Mouse (Mus musculus) MEL (cell line): ENCODE data around the gene Dcaf17.

Experiments used
- CTCF ChIP-seq, 3 experiments: IDR thresholded peaks in 2 of 3; conservative IDR thresholded peaks in 1 of 3; 2 replicates each; pipeline ENCODE4 v1.5.1; 2011 to 2012; ENCODE audit warnings: low read length in 3 of 3, low read depth in 2 of 3, mild to moderate bottlenecking in 2 of 3, improper control_type of control experiment in 1 of 3, inconsistent platforms in 1 of 3, mixed read lengths in 1 of 3, moderate library complexity in 1 of 3; ENCODE audit not compliant: control insufficient read depth in 1 of 3, insufficient read depth in 1 of 3, poor library complexity in 1 of 3, severe bottlenecking in 1 of 3
- GATA1 ChIP-seq: IDR thresholded peaks from 2 replicates; pipeline ENCODE4 v1.6.1; 2011; ENCODE audit warnings: low read depth, low read length, improper control_type of control experiment
- HCFC1 ChIP-seq: IDR thresholded peaks from 2 replicates; pipeline ENCODE4 v1.6.1; 2012; ENCODE audit warnings: low read depth, mild to moderate bottlenecking, inconsistent platforms, low read length, improper control_type of control experiment, moderate library complexity
- KAT2A ChIP-seq: conservative IDR thresholded peaks from 2 replicates; pipeline ENCODE4 v1.6.1; 2012; ENCODE audit warnings: low read depth, low read length, improper control_type of control experiment, inconsistent platforms
- MAX ChIP-seq: IDR thresholded peaks from 2 replicates; pipeline ENCODE4 v1.6.1; 2011; ENCODE audit warnings: low read length, improper control_type of control experiment
- POLR2A ChIP-seq, 2 experiments: IDR thresholded peaks; 2 replicates each; pipeline ENCODE4 v1.6.1; 2011 to 2012; ENCODE audit warnings: low read length in 2 of 2, mild to moderate bottlenecking in 2 of 2, control low read depth in 1 of 2, improper control_type of control experiment in 1 of 2, low read depth in 1 of 2, moderate library complexity in 1 of 2; ENCODE audit not compliant: control insufficient read depth in 1 of 2, insufficient read depth in 1 of 2, poor library complexity in 1 of 2
- POLR2AphosphoS5 ChIP-seq: IDR thresholded peaks from 2 replicates; pipeline ENCODE4 v1.6.1; 2012; ENCODE audit warnings: low read depth, borderline replicate concordance, mild to moderate bottlenecking, inconsistent platforms, low read length, moderate library complexity, mixed read lengths
- SMC3 ChIP-seq: IDR thresholded peaks from 2 replicates; pipeline ENCODE4 v1.6.1; 2011; ENCODE audit warnings: low read depth, low read length, improper control_type of control experiment
- UBTF ChIP-seq: IDR thresholded peaks from 2 replicates; pipeline ENCODE4 v1.6.1; 2012; ENCODE audit warnings: low read depth, mild to moderate bottlenecking, inconsistent platforms, low read length, improper control_type of control experiment, moderate library complexity, borderline replicate concordance; ENCODE audit not compliant: insufficient read depth

- TF ChIP-seq POLR2AphosphoS5 = no peak
- TF ChIP-seq CTCF (IDR thresholded peaks at IDR 0.05 in 2 of 3, conservative IDR thresholded peaks at IDR 0.05 in 1 of 3; ENCODE audit: control insufficient read depth in 1 of 3, insufficient read depth in 1 of 3, low read depth in 2 of 3, low read length in 3 of 3, poor library complexity in 1 of 3, severe bottlenecking in 1 of 3) = no peak
- TF ChIP-seq KAT2A = no peak
- no peak for TF ChIP-seq POLR2A (IDR thresholded peaks at IDR 0.05; ENCODE audit: control insufficient read depth in 1 of 2, insufficient read depth in 1 of 2, low read depth in 1 of 2, low read length in 2 of 2, poor library complexity in 1 of 2)
- TF ChIP-seq HCFC1 = no peak
- TF ChIP-seq GATA1 = no peak
- no peak for TF ChIP-seq UBTF
- TF ChIP-seq MAX = no peak
- TF ChIP-seq SMC3 = no peak
Observed at GRCm38 (mm10) chr2:71050511-71050910, 4.6 kb upstream of the Dcaf17 start.
